Mouse (Mus musculus) thymus, postnatal 36 days (tissue): ENCODE data around the gene Ccdc115.
"Not testable (repeated sequence)": the region's sequence is repeated elsewhere in the genome, so short reads cannot be mapped to it uniquely, and the experiment has no call there.

Experiments
- DNase-seq, 2 experiments: peaks; one replicate each; pipeline ENCODE4 v3.0.0; 2022; ENCODE audit warnings: mixed read lengths in 2 of 2

Ccdc115 gene

DNA sequence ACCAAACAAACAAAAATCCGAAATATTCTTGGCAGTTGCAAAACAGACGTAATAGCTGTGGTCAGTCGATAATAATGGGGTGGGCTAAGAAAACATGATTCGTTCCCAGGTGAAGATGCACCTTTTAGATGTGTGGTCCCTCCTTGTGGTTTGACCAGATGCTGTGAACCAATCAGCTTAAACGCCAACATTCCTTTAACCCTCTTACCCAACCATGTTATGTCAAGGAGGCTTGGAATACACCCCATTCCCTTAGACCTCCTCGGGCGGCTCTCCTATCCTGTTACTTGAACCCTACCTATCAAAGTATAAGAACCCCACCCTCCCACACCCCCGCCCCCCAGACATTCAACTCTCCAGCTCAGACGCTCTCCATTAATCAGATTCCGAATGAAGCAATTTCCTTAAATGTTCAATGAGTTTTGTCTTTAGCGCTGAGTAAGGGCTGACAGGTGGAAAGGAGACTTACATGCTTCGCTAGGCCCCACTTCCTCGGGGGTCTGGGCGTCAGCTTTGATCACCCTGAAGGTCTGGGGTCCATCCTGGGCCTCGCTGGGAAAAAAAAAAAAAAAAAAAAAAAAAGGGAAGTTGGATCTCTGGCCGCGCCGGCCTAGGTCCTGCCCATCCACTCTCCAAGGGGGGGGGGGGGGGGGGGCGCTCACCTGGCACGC is 956 bp downstream of the Ccdc115 start:
- peak in 1 of 2 experiments; percentile 20 for DNase-seq

DNA sequence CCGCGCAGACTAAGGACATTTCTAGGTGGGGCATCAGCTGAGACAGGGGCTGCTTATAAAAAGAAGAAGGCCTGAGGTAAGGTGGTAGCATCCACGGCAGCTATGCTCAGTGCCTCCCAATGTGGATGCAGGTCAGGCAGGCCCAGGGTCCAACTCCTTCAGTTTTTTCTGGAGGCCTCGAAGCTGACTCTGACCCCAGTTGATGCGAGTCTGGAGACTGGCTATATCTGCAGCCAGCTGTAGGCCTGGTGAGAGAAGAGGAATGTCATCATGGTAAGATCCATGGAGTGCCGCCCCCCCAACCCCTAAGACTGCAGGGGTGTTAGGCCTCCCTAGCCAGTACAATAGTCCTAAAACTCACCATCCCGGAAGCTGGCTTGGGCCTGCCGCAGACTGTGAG is 2.1 kb downstream of the Ccdc115 start:
- not testable (repeated sequence) for DNase-seq

DNA sequence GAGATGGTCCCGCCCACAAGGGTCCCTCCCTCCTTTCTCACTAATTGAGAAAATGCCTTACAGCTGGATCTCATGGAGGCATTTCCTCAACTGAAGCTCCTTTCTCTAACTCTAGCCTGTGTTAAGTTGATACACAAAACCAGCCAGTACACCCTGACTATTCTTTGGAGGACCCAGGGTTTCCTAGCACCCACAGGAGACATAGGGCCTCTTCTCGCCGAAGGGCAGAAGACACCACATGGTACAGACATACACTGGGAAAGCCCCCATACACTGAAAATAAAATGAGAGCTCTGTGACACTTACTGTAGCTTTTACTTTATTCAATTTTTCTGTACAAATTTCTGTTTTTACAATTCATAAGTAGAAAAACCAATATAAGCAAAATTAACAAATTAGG is 3.1 kb downstream of the Ccdc115 start:
- DNase-seq, result no peak

DNA sequence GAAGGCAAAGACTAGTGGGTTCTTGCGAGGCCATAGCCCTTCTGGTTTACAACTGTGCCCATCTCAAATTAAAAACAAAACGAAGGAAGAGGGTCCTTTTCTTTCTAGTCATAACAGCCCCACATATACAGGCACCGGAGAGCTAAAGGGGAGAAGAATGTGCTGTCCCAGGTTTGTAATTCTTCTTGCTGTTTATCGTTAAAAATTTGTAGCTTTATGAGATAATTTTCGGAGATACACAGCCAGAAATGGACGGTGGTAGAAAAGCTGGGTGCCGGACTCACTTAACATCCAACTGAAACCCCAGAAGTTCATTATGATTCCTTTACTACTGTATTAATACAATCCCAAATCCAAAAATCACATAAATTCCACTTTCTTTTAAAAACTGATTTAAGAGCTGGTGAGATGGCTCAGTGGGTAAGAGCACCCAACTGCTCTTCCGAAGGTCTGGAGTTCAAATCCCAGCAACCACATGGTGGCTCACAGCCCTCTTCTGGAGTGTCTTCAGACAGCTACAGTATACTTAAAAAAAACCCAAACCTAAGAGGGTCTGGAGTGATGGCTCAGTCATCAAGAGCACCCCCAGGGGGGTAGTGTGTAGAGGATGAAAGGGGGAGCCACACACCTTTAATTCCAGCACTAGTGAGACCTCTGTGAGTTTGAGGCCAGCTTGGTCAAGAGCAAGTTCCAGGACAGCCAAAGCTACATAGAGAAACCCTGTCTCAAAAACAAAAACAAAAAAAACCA is 3.9 kb downstream of the Ccdc115 start:
- DNase-seq, result no peak

DNA sequence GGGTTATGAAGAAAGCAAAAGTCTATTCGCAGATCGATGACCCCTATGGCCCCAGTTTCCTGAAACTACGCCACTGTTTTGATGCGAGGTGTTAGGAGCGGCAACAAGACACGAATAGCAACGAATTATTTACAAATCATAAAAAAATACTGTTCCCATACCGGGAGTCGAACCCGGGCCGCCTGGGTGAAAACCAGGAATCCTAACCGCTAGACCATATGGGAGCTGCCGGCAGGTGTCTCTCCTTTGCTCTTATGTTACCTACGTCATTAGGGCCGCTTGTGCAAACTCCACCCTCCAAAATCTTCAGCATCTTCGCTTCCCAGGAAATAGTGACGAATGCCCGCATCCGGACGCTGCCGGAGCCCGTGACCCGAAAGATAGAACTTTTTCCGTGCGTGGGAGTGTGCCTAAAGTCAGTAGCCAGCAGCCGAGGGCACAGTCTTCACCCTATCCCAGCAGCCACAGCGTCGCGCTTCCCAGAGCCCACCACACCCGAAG is 4.8 kb downstream of the Ccdc115 start:
- peak; percentile 85 to 86 for DNase-seq

DNA sequence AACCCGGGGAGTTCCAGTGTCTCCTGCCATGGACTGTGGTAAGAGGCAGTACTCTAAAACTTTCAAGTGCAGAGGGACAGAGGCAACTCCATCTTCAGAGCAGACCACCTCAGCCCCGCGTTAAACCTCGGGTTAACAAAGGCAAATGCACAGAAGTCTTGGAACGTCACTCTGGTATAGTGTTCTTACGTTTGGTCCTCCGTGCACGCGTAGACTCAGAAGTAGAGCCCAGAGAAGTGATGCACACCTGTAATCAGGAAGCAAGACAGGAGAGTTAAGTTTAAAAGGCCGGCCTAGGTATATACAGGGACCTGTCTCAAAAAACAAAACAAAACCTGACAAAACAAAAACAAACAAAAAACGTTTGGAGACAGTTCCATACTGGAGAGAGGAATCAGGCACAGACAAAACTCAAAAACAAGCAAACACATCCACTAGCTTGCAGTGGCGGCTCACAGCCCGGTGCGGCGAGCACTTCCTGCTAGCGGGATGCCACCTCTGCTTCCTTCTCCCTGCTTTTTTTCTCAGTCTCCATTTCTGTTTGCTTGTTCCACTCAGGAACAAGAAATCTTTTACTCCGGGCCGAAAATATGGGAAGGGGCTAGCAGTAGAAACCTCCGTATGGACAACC is 5.5 kb downstream of the Ccdc115 start:
- peak; percentile 42 to 48 for DNase-seq

DNA sequence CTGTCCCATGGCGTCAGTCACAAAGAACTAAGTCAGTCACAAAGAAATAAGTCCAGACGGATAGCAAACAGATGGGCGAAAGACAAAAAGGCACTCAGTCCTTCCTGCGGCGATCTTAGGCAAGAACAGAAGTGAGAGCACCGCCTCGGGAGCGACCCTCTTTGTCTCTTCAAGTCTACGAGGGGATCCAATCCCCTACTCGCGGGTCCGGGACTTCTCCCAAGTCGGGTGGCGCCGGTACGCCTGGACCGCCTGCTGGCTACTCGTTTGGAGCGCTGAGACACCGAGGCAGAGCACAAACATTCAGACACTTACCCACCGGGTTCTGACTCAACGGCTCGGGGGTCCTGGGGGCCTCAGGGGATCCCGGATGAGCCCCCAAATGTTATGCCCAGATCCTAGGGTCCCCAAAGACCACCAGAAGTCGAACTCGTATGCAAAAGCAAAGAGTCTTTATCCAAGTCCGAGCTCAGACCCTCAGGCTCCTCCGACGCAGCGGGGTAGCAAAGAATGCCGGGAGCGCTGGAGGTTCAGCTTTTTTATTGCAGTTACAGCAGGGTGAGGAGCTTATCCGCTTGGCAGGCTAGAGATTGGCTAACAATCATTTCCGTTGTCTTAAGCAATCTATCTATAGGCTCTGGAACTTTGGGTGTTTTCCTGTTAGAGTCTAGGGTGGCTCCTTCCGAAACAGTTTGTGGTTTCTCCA is 6.5 kb downstream of the Ccdc115 start:
- peak; percentile 37 to 41 for DNase-seq

DNA sequence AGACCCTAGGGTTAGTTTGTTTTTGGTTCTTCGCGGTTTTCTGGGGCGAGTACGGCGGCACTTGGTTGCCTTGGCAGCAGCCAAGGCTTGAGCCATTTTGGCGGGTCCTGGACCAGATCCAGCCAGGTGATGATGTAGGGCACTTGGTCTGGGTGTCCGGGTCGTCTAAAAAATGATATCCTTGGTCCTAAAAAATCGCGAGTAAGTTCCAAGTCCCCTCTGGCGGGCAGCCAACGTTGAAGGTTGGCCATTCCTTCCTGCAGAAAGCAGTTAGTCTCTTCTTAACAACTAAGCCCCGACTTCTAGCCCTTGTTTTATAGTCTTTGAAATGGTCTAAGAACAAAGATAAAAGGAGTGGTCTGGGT is 7.1 kb downstream of the Ccdc115 start:
- DNase-seq, result no peak

DNA sequence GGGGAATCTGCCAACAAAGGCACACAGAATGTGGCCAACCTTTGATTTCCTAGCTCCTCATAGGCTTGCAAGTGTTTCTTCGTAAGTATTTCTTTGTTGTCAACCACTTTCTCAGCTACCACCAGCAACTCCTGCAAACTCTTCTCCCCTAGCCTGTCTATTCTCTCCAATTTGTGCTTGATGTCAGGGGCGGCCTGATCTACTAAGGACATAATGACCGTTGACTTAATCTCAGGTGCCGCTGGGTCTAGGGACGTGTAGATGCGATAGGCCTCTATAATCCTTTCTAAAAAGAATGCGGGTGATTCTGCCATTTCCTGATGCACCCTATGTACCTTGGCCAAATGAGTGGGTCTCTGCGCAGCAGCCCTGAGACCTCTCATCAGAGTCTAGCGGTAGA is 8.0 kb downstream of the Ccdc115 start:
- DNase-seq, result no peak

DNA sequence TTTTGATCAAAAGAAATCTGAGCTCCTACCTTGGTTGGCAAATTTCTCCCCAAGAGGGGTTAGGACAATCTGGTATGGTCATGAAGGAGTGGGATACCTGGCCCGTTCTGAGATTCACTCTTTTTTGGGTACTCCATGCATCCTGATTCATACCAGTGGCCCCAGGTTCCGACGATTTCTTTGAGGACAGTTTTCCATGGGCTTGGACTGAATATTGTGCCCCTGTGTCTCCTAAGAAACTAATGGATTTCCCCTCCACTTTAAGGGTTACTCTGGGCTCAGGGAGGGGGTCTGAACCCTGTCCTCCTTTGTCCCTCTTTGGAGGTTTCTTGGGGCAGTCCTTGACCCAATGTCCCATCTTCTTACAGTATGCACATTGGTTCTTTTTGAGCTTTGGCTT is 8.5 kb downstream of the Ccdc115 start:
- DNase-seq, result no peak

DNA sequence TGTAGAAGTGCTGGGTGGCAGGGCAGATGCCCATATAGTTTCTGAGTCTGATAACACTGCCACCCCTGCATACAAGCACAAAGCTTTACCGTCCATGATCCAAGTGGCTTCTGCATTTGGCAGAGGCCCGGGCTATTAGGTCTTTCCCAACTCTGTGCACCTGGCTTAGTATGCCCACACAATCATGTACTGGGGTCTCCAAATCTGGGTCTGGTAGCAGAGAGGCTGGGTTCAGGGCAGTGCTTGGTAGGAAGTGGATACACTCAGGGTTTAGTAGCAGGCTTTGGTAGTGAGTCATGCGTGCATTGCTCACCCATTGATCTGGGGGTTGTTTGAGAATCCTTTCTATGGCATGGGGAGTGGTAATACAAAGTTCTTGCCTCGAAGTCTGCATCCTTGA is 10.2 kb downstream of the Ccdc115 start:
- DNase-seq, result no peak

DNA sequence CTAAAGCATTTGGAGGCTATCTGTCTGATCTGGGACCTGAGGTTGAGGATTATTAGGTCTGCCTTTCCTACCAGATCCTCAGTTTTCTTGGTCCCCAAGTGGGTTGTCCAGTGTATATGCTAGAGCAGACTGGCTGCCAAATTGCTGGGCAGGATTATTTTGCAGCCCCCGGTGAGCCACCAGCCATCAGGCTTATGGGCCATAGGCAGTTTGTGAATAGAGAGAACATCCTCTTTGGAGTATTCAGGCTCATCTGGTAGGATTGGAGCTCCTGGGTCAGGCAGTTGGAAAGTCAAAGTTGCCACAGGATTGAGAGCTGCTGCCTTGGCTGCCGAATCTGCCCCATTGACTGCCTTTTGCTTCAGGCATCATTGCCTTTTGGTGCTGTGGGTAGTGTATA is 11.0 kb downstream of the Ccdc115 start:
- DNase-seq, result no peak

DNA sequence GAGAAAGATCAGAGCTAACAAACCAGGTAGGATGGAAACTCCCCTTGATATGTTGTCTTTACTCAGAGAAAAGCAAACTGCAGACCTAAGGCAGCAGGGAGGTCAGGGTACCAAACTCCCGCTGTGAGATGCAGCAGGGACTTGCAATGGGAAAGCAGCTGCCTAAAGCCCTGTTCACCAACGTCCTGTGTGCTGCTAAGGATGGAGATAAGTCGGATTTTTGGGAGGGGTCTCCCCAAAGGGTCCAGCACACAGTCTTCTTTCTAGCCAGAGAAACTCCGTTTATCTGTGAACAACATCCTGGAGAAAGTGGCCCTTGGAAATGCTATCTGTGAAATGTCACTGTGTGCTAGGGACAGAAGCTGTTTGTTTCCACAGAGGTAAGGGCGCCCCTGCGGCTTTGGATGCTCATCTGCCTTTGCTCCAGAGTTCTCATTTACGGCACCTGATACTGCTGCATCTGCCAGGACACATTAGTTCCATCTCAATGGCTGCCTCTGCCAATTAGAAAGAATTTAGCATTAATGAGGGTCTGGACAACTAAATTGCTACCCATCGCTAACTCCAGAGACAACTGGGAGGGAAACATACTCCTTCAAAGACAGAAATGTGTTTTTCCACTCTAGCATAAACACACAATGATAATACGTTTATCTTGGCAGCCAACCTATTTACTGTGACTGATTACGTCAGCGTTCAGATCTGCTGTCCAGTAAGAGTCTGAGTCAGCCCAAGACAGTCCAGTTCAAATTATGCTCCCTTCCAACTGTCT is 40.1 kb downstream of the Ccdc115 start:
- no peak for DNase-seq

DNA sequence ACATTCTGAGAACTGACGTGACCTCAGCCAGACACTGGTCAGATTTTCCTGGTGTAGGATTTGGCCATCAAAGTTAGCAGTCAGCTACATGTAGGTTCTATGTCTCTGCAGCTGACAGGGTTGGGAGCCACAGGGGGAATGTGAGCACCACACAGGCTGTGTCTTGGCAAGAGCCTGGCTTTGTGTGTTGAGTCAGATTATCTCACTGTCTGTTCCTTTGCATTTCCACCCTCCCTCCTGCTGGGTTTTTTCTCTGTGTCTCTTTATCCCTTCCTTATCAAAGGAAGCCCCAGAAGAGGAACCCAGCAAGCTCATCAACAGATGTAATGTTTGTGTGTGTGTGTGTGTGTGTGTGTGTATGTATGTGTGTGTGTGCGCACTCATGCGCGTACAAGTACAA is 43.2 kb downstream of the Ccdc115 start:
- no peak for DNase-seq

DNA sequence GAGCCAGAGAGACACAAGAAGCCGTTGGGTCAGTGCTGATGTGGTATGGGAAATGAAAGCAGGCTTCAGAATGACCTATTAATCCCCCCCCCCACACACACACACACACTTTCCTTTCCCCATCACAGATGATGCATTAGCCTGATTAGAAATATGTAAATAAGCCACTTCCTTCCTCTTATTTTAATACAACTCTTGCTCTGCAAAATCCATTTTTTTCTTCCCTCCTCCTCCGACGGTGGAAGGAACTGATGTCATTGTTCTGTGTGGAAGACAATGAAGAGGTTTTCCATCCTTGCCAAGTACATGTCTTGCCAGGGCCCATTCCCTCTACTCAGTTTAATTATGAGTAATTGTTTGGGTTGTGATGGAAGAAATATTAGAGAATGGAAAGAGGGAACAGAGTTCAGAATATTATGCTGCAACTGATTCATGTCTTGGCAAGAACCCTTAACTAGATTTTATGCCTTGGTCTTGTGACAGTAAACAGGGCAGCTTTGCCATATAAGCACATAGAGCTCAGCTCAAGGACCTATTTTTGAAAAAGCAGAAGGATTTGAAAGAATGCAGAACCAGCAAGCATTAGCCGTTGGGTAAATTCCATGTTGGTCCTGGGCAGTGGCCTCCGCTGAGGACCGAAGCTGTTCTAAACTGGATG is 50.1 kb downstream of the Ccdc115 start:
- DNase-seq, result no peak

DNA sequence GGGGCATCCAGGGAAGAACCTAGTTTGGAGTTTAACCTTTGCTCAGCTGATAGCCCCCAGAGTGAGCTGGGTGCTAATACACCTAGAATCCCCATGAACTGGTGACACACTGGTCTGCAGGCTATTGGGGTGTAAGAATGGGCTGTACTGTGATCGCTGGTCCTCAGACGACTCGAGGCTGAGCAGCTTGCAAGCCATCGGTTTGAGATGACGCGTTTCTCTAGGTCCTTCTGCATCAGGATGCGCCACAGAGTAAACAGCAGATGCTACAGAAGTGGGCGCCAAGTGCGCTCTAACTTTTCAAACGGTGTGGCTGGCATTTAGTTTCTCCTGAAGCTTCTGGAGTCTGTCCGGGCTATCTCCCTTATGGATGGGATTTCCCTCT is 50.6 kb downstream of the Ccdc115 start:
- DNase-seq, result no peak

DNA sequence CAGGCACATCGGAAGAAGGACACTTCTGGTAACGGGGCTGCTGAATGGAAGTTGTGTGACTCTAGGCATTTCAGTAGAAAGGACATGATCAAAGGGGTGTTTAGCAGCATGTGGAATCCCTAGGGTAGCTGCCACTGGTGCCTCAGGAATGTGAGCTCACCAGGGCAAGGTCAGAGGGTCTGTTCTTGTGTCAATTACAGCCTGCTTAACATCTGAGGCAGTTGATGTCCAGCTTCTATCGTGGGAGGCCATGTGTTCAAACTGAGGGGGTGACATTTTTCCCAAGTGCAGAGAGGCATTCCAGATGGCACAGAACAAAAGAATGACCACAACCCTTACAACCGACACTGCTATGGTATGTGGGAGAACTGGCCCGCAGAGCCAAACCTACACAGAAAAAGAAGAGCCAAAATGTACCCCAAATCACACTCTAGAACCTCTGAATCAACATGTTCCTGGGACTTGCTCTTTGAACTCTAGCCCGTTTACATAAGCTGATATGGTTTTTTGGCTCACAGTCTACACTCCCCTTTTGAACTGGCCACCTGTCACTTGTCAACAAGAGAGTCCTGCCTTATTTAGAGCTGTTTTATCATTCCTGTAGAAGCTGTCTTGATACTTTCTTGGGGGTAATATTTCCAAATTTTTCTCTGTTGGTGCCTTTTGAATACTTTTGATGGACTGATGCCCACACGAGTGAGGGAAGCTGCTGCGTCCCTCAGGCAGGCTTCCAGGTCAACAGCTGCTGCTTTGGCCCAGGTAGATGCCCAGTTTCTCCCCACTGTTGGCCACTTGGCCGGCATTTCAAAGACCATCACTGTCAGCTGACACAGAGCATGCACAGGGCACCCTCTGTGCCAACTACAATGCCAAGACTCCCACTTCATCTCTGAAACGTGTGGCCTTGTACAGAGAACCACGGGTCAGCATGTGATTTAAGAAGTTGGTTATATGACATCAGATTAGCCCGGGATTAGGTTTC is 51.8 kb downstream of the Ccdc115 start:
- no peak for DNase-seq
